Mouse (Mus musculus): Measurements from ENCODE around the gene Ap1ar.
"Not testable (repeated sequence)": the region's sequence is repeated elsewhere in the genome, so short reads cannot be mapped to it uniquely, and the experiment has no call there.

Ap1ar gene

DNA sequence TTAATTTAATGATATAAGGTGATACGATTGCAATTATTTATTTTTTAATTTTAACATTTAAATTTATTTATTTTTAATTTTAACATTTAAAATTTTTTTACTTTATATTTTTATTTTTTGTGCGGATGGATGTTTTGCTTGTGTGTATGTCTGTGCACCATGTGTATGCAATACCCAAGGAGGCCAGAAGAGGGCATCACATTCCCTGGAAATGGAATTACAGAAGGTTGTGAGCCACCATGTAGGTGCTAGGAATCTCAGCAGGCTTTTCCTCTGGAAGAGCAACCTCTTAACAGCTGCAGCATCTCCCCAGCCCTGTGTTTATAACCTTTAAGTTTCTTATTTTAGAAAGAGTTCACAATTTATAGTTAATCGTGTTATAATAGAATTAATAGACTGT, 41.6 kb downstream of the Ap1ar start:
- in situ Hi-C loops (cut with MboI): no loop called here

DNA sequence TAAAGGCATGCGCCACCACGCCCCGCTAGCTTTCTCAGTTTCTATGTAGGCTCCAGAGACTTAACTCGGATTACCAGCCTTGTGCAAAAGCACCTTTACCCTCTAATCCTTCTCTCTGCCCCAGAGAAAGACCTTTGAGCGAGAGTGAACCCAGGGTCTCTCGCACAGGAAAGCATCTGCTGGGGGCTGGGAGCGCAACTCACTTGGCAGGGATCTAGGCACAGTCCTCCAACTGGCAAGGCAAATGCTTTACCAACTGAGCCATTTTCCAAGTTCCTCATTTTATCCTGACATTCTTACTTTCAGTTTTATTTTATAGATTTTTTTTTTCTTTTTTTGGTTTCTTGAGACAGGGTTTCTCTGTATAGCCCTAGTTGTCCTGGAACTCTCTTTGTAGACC, 44.3 kb downstream of the Ap1ar start:
- in situ Hi-C loops (cut with MboI): no loop called here

DNA sequence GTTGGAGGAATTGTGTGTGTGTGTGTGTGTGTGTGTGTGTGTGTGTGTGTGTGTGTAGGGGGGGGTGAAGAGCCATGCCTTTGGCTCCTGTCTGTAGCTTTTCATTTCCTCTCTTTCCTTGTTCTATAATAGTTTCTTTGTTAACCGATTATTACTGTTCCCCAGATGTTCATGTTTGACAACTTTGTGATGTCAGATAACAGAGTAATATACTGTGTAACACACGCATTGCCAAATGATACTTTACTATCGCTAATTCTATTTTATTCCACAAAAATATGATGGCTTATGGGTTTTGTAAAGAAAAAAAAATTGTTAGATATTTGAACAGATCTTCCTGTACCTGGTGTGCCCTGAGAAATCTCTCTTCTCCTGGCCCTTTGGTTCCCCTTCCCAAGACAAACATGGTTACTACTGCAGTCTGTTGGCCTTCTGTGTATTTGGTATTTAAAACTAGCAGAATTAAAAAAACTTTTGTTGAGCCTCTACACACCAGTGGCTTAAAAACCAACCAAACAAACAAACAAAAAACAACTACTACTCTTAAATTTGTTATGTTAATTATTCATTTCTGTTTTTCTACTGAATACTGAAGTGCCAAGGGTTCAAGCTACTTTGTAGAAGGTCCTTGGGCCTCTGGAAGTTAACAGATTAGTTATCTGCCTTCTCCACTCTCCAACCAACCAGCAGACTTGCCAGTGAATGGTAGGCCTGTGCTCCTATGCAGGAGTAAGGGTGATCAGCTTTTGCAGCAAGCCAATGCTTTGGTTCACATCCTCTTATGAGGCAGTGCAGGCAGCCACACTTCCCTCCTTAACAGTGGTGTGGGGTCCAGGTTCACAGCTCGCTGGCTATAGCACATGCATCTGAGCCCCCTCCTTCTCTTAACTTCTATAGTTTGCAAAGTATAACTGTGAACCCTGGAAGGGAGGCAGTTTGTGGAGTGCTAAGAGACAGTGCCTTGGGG, 45.4 kb downstream of the Ap1ar start:
- in situ Hi-C loops (cut with MboI): no loop called here

DNA sequence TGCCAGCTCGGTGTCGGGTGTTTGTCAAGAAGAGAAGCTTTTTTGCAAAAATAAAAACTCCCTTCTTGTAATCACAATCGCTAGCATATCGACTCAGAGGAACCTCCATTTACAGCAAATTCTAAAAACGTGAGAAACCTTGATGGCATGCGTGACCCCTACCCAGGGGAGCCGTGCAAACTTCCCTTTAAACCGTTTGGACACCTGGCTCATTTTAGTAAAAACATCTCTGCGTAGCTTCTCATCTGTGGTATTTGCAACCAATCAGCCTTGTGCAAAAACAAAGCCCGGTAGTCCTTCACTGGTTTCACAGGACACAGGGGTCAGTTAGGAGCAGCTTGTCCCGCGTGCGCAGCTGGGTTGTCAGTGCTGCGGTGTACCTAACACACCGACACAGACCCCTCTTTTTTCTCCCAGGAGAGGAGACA, 46.3 kb downstream of the Ap1ar start:
- in situ Hi-C loops (cut with MboI): no loop called here

DNA sequence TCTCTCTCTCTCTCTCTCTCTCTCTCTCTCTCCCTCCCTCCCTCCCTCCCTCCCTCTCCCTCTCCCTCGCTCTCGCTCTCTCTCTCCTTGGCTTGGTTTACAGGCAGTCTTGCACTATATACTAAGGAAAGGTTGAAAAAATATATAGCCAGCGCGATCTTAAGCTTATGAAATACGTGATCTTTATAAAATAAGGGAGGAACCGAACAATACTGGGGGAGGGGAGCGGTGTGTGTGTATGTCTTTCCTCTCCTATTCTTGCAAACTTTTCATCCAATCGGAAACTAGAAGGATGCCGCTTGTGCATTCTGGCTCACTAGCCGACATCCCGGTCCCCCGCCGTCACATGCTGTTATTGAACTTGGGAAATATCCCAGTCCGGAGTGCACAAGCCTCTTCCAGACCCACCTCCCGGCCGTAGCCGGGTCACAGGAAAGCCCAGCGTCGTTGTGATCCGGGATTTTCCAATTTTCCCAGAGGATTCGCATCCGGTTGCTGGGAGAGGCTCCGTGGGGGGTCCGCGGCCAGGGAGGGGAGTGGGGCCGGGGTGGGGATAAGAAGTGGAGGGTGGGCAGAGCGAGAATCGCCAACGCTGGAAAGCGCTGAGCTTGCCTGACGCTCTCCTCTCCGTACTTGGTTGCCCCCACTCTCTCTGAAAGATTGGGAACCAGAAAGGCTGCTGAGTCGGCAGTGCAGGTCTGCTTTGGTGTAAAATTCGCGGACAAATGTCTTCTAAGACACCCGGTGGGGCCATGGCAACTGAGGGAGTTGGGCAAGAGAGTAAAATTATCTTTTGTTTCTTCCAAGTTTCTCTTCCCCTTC, 46.9 kb downstream of the Ap1ar start:
- in situ Hi-C loops (cut with MboI): no loop called here

DNA sequence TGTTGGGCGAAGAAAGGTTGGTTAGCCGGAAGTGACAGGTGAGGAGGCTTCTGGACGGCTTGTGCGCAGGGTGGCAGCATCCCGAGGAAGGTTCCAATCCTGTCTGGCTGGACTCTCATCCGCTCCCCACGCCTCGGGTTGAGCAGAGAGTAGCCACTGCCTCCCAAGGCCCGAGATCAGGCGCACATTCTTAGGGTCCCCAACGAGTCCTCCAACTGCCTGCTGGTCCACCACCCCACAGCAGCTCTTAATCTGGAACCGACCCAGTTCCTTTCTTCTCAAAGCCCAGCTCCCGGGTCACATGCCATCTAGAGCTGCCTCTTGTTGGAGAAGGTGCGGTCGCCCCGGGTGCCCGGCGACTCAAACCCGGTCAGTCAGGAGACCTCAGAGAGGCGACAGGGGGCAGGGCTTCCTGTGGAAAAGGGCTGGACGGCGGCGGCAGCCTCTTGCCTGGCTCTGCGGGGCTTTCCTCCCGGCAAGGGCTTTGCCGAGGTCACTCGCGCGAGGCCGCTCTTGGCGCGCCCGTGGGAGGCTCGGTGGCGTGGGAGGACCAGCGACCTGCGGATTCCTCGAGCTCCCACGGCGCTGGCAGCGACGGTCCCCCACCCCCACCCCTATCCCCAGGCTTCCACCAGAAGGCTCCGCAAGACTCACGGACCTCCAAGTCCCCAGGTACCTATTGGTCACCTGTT, 47.7 kb downstream of the Ap1ar start, which contains the start of gene Tifa:
Tifa (plus strand) TSS at position 306 of the 692 bp plus-strand sequence.
- in situ Hi-C loops (cut with MboI): no loop called here

DNA sequence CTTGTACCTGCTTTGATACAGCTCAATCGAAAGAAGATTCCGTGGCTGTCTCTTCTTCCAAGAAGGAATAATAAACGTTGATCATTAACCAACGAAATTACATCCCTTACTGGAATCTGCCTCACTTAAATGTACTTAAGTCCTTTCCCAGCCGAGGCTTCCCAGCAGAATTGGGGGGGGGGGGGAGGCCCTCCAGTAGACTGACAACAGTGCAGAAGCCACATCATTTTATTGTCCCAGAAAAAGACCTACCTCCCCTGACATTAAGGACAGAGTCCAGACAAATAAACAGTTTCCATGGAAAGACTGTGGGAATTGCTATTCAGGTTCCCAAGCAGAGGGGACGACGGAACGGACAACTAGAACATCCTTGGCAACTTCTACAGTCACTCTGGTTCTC, 48.4 kb downstream of the Ap1ar start:
- in situ Hi-C loops (cut with MboI): no loop called here

DNA sequence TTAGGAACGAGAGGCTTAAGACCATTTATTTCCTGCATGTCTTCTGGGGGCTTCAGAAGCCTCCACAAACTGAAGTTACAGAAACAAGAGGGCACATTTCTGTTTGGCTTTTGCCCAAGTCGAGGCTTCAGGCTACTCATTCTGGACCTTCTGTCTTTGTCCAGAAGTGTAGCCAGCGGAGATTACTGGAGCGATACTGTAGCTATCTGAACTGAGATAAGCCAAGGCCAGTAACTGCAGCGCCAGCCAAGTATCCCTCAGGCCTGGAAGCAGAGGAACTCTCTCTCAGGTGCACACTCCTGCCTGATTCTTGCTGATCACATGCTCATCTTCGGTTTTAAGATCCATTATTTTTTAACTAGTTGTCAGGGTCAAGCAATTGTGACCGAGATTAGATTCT, 49.3 kb downstream of the Ap1ar start:
- in situ Hi-C loops (cut with MboI): no loop called here

DNA sequence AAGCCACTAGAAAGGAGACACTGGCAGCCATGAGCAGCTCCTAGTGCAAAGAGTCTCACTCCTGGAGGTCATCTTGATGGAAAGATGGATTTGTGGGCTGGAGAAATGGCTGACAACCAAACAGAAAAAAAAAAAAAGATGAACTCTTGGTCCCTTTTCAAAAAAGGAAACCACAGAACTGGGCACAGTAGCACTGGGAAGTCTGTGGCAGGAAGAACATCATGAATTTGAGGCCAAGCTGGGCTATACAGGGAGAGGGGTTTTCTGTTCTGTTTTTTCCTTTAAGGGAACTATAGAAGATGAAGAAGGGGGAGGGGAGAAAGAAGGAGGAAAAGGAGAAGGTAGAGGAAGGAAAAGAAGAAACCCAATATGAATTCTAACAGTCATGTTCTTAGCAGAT, 50.3 kb downstream of the Ap1ar start:
- in situ Hi-C loops (cut with MboI): no loop called here

DNA sequence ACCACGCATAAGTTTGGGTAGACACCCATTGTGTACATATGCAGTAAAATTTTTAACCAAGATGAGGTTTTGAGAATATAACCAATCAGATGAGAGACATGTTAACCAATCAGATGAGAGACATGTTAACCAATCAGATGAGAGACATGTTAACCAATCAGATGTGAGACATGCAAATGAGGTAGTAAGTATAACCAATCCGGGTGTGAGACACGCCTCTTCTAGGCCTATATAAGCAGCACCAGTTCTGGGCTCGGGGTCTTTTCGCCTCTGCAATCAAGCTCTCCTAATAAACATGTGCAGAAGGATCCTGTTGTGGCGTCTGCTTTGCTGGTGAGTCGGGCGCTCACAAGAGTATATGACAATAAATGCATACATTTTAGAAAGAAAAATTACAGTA, 53.6 kb downstream of the Ap1ar start:
- in situ Hi-C loops (cut with MboI): not testable (repeated sequence)

DNA sequence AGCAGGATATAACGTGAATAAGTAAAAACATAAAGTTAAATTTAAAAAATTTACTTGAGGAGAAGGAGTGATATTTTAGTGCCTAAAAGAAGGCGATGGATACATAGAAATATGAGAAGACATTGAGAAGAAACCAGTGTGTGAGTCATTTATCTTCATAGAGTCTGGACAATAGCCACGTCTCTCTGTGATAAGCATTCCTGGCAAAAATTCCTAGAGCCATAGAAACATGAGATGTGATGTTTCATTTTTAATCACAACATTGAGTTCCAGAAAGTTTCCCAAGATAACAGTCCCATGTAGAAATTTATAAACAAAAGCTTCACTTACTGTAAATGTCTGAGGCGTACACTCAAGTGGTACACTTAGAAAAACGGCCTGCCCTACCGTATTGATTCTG, 54.4 kb downstream of the Ap1ar start:
- in situ Hi-C loops (cut with MboI): no loop called here

DNA sequence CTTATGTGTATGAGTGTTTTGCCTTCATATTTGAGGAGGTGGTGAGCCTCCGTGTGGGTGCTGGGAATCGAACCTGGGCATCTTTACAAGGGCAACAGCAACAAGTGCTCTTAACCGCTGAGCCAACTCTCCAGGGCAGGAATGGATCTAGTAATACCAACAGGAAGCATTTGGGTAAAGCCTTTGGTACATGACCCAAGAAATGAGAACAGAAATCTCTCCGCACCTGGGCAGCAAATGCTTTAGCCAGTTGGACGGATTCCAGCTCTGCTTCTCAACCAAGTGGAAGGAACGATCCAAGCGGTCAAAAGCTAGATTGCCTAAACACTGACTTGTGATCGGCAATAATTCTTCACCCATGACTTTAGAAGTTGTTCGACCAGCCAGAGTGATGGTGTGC, 56.4 kb downstream of the Ap1ar start:
- in situ Hi-C loops (cut with MboI): no loop called here

DNA sequence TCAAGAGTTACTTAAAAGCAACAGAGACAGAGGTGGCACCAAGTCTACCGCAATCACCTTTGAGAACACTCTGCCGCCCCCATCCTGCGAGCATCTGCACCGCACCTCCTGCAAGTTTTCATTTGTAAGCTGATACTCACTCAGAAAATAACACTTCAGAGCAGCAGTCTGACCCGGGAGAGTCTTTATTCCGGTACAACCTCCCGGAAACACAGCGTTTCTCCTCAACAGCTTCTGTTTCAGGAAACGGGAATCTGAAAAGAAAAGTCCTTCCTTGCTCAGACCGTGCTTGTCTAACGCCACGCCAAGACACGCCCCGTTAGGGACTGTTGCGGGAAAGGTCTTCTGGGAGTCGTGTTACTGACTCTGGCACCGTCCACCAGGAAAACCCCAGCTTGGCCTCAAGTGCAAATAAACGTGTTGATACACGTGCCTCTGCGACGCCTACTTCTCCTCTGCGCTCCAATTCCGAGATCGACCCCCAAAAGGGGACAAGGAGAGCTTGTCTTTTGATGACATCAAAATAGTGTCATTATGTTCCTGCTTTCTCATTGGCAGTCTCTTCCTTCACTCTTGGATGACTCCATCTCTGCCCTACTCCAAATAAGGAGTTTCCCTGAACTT, 57.2 kb downstream of the Ap1ar start, which contains the start of gene Alpk1:
Alpk1 (minus strand) TSS at position 507 of the 624 bp plus-strand sequence.
- in situ Hi-C loops (cut with MboI): no loop called here

DNA sequence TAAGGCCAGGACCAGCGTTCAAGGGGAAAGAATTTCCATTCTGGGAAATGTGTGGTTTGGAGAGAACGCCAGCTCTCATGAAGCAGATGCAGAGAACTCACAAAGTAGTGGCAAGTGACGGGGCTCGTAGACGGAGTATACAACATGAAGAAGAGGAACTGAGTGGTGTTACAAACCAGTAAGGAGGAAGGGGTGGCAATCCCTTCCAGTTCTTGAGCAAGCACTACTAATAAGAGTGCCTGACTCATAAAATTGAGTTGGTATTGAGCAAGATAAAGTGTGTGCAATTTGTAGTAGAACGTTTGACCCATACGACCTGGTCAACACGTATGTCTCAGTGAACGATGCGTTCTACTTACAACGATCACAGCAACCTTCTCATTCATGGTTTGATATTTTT, 68.2 kb downstream of the Ap1ar start:
- in situ Hi-C loops (cut with MboI): loop anchor here (25.0 kb wide), 1 partner anchor 132 kb away; the partner anchor contains the start of gene Neurog2

DNA sequence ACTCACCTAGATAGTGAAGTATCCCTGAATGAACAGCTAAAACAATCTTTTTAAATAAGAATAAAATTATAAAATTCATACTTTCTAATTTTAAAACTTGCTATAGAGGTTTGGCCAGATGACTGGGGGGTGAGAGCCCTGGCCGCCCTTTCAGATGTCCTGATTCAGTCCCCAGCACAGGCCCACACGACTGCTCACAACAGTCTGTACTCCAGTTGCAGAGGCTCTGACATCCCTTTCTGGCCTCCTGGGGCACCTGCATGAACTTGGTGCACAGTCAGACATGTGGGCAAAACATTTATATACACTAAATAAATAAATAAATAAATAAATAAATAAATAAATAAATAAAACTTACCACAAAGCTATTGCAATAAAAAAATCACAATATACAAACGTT, 71.4 kb downstream of the Ap1ar start:
- in situ Hi-C loops (cut with MboI): loop anchor here (25.0 kb wide), 1 partner anchor 129 kb away; the partner anchor contains the start of gene Neurog2

DNA sequence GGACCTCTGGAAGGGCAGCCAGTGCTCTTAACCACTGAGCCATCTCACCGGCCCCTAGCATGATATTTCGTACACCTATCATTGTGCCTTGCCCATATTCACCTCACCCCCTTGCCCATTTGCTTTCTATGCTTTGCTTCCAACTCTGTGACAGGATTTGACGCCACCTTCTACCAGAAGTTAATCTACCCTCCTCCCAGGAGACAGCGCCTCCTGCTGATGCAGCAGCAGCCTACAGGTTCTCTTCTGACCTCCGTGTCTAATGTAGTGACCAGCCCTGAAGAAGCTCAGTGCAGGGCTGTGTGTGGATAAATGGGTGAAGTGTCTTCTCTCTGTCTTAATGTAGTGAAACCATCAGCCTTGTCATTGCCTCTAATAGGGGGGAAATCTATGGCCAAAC, 72.8 kb downstream of the Ap1ar start:
- in situ Hi-C loops (cut with MboI): loop anchor here (25.0 kb wide), 1 partner anchor 127 kb away; the partner anchor contains the start of gene Neurog2

DNA sequence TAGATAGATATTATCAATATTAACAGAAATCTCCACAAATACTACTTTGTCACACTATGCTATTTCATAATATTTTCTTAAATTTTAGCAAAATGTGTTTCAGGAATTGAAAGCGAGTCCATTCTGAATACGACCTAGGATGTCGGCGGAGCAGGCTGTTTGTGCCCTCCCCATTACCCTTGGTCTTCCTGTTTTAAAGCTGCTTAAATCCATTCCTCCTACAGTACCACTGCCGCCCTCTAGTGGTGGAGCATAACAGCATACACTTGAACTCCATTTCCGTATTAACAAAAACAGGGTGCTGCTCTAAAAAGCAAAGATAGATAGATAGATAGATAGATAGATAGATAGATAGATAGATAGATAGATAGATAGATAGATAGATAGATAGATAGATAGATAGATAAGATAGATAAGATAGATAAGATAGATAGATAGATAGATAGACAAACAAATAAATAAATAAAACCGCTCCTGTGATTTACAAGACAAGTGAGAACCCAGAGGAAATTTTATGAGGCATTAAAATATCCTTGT, 74.2 kb downstream of the Ap1ar start:
- in situ Hi-C loops (cut with MboI): loop anchor here (25.0 kb wide), 1 partner anchor 126 kb away; the partner anchor contains the start of gene Neurog2

DNA sequence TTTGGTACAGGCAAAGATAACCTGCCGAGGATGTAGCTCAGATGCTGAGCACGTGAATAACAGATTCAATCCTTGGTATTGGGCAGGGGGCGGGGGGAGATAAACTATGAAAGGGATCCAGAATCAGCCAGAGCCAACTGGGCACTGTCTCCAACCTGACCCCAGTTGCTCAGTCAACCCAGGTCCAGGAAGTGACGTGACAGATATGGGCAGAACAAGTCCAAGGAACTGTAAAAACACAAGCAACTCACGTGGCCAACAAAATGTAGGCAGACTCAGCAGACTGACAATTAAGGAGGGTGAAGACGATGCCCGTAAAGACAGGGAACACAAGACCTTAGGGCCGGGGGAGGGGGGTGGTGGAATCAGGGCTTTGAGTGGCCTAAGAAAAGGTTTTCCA, 74.9 kb downstream of the Ap1ar start:
- in situ Hi-C loops (cut with MboI): loop anchor here (25.0 kb wide), 1 partner anchor 125 kb away; the partner anchor contains the start of gene Neurog2

DNA sequence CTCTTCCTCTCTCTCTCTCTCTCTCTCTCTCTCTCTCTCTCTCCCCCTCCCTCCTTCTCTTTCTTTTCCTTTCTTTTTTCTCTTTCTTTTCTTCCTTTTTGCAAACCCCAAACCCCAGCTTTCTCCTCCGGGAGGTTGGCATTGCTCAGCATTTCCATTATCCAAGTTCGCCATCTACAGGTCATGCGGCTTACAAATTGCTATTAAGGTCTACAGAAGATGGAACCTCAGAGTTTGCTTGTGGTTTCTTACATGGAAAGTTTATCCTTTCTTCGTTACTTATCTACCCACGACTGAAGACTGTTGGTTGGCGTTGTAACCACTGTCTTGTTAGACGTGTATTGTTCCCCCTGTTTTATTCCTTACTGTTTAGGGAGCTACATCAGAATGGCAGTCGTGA, 78.1 kb downstream of the Ap1ar start:
- in situ Hi-C loops (cut with MboI): loop anchor here (25.0 kb wide), 1 partner anchor 122 kb away; the partner anchor contains the start of gene Neurog2

DNA sequence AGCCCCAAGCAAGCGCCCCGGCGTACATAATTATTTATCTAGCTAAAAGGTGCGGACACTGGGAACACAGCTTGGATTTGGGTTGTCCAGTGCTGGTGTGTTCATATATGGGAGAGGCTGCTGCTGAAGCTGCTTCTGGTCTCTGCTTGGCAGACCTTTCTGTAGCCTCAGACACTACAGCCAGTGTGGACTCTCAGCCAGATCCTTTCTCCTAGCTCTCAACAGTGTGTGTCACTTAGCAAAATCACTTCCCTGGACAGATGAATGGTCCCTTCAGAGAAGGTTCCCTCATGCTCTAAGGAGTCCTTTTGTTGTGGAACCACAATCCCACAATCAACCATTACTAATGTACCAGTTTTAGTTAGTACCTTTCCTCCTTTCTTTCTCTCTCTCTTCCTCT, 78.5 kb downstream of the Ap1ar start:
- in situ Hi-C loops (cut with MboI): loop anchor here (25.0 kb wide), 1 partner anchor 122 kb away; the partner anchor contains the start of gene Neurog2

DNA sequence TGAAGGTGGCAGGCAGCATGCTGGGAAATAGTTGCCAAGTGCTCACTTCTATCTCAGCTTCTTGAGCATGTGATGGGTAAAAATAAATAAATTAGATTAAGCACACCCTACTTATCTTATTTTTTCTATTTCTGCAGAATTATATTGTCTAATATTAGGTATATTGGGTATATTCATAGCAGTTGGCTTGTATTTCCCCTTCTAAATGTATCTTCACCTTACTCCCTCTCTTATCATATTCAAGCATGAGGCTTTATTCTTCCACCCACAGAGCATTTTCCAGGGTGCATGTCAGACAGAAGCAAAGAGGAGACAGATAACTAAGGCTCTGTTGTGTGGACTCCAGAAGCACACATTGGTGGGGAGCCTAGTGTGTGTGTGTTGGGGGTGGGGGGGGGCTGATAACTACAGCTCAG, 79.4 kb downstream of the Ap1ar start:
- in situ Hi-C loops (cut with MboI): loop anchor here (25.0 kb wide), 1 partner anchor 121 kb away; the partner anchor contains the start of gene Neurog2
